Mouse (Mus musculus) heart, embryonic 10.5 days (tissue): ENCODE data around the gene Edn3. TPM values are rescaled to one million over a fixed set of nuclear protein-coding genes. Genes with fewer than 3 reads are reported as not detected.

Experiments
- DNase-seq: peaks from one replicate; pipeline ENCODE4 v3.0.0-alpha.2; 2017; ENCODE audit warnings: low spot score
- H3K27ac ChIP-seq: fragments of 300-500 bp; sonication (generic); 2 replicates; pipeline ENCODE4 v1.5.1; 2016; ENCODE audit warnings: mild to moderate bottlenecking
- H3K27me3 ChIP-seq: fragments of 300-500 bp; sonication (generic); 2 replicates; pipeline ENCODE4 v1.6.1; 2016; ENCODE audit warnings: mild to moderate bottlenecking; ENCODE audit not compliant: poor library complexity, insufficient read depth, severe bottlenecking
- H3K36me3 ChIP-seq: fragments of 300-500 bp; sonication (generic); 2 replicates; pipeline ENCODE4 v1.6.1; 2016; ENCODE audit warnings: mild to moderate bottlenecking, moderate library complexity
- H3K4me1 ChIP-seq: fragments of 300-500 bp; sonication (generic); 2 replicates; pipeline ENCODE4 v1.6.1; 2016; ENCODE audit warnings: mild to moderate bottlenecking
- H3K4me3 ChIP-seq: fragments of 300-500 bp; sonication (generic); 2 replicates; pipeline ENCODE4 v1.5.1; 2016; ENCODE audit warnings: mild to moderate bottlenecking, moderate library complexity
- H3K9me3 ChIP-seq: fragments of 300-500 bp; sonication (generic); 2 replicates; pipeline ENCODE4 v1.6.1; 2016; ENCODE audit warnings: mild to moderate bottlenecking, moderate library complexity
- WGBS: fragments of 180-500 bp; shearing (Covaris S2); methylation state at CpG from one replicate; pipeline ENCODE4 v1.1.7; 2016; 5-methylcytosine and 5-hydroxymethylcytosine counted together
- polyA plus RNA-seq: library from polyadenylated mRNA; unstranded; fragments of >200 nt; fragmentation: Nextera tagmentation; extraction: Ambion mirVana; gene quantifications from 2 replicates; pipeline ENCODE4 v1.2.1, GENCODE M21; 2016

The Edn3 gene
- polyA plus RNA-seq, 1 experiment from 2014 or later: 4.8 TPM

- H3K27me3 ChIP-seq: no peaks in the 10 kb centered on the region
- no peak for DNase-seq
- H3K4me1 ChIP-seq: peaks cover 6% of the 10 kb centered on the region; the same call in 1 of the 2 replicates
- no peaks in the 10 kb centered on the region for H3K36me3 ChIP-seq
- no peak overlapping the region for H3K4me3 ChIP-seq
- H3K9me3 ChIP-seq: no peaks in the 10 kb centered on the region
- H3K27ac ChIP-seq: no peak overlapping the region
- 18% methylated on average over 2 of the region's 2 CpGs for WGBS
Measured at GRCm38 (mm10) chr2:174807900-174808299, 47.5 kb downstream of the Edn3 start.

- whole genome bisulfite sequencing: 41% methylated on average over 4 of the region's 4 CpGs
Measured at GRCm38 (mm10) chr2:174809296-174809695, 48.9 kb downstream of the Edn3 start.

GRCm38 (mm10) chr2:174813306-174813705, 52.9 kb downstream of the Edn3 start:
- H3K27ac ChIP-seq: no peak overlapping the region
- no peak overlapping the region for H3K4me3 ChIP-seq
- H3K9me3 ChIP-seq: no peaks in the 10 kb centered on the region
- 63% methylated on average over 11 of the region's 11 CpGs for WGBS
- H3K27me3 ChIP-seq: no peaks in the 10 kb centered on the region
- peaks cover 6% of the 10 kb centered on the region; the same call in 1 of the 2 replicates for H3K4me1 ChIP-seq
- no peak for DNase-seq
- H3K36me3 ChIP-seq: no peaks in the 10 kb centered on the region

More at GRCm38 (mm10) chr2:174809296-174809695, 48.9 kb downstream of the Edn3 start:
- Histone ChIP-seq H3K9me3 (no peaks in the 10 kb centered on the region), H3K36me3 (no peaks in the 10 kb centered on the region), H3K27ac (no peak overlapping the region), H3K4me1 (peaks cover 6% of the 10 kb centered on the region; the same call in 1 of the 2 replicates), H3K4me3 (no peak overlapping the region), H3K27me3 (no peaks in the 10 kb centered on the region)
- no peak for DNase-seq

- 89% methylated on average over 2 of the region's 2 CpGs for WGBS
- Histone ChIP-seq H3K4me3 (no peak overlapping the region), H3K4me1 (no peaks in the 10 kb centered on the region), H3K36me3 (no peaks in the 10 kb centered on the region), H3K27ac (no peak overlapping the region), H3K27me3 (no peaks in the 10 kb centered on the region), H3K9me3 (no peaks in the 10 kb centered on the region)
- no peak for DNase-seq
Measured at GRCm38 (mm10) chr2:174816163-174816562, 55.7 kb downstream of the Edn3 start.

- 84% methylated on average over 3 of the region's 3 CpGs for WGBS
Measured at GRCm38 (mm10) chr2:174820286-174820685, 59.9 kb downstream of the Edn3 start.

GRCm38 (mm10) chr2:174827829-174828228, 67.4 kb downstream of the Edn3 start:
- DNase-seq: no peak
- Histone ChIP-seq H3K9me3 (no peaks in the 10 kb centered on the region), H3K4me1 (0 out of 2 replicates have a peak, but pooled peaks cover 2% of the 10 kb centered on the region), H3K27me3 (no peaks in the 10 kb centered on the region), H3K27ac (no peak overlapping the region), H3K4me3 (no peak overlapping the region), H3K36me3 (no peaks in the 10 kb centered on the region)
- WGBS: 84% methylated on average over 4 of the region's 4 CpGs

More at GRCm38 (mm10) chr2:174820286-174820685, 59.9 kb downstream of the Edn3 start:
- Histone ChIP-seq H3K9me3 (no peaks in the 10 kb centered on the region), H3K4me3 (no peak overlapping the region), H3K27me3 (no peaks in the 10 kb centered on the region), H3K4me1 (0 out of 2 replicates have a peak, but pooled peaks cover 2% of the 10 kb centered on the region), H3K27ac (no peak overlapping the region), H3K36me3 (no peaks in the 10 kb centered on the region)
- DNase-seq: no peak

GRCm38 (mm10) chr2:174833608-174834007, 73.2 kb downstream of the Edn3 start:
- Histone ChIP-seq H3K4me1 (no peaks in the 10 kb centered on the region), H3K36me3 (no peaks in the 10 kb centered on the region), H3K4me3 (no peak overlapping the region), H3K9me3 (no peaks in the 10 kb centered on the region), H3K27ac (no peak overlapping the region), H3K27me3 (no peaks in the 10 kb centered on the region)
- DNase-seq: no peak
- 64% methylated on average over 5 of the region's 5 CpGs for WGBS

Other genes starting within 250 kb of the Edn3 start
- not detected in 2 replicates for gene Zfp831, start 117.1 kb upstream of the Edn3 start, polyA plus RNA-seq
- not detected in 2 replicates for gene Gm14444, start 249.6 kb downstream of the Edn3 start, polyA plus RNA-seq